Mouse (Mus musculus) heart, embryonic 13.5 days (tissue): ENCODE results near the gene Cdcp1. TPM values are rescaled to one million over a fixed set of nuclear protein-coding genes. Genes with fewer than 3 reads are reported as not detected.
A peak's percentile ranks its signal among the peaks of the same experiment; 100 is the strongest.

Experiments
- ATAC-seq: fragments of 200-750 bp; cut with Nextera tagmentation; 2 replicates; pipeline ENCODE4 v1.8.0; 2017; ENCODE audit warnings: moderate TSS enrichment; ENCODE audit not compliant: insufficient number of reproducible peaks, low FRiP score, low TSS enrichment; ENCODE audit errors: extremely low read depth
- H3K27ac ChIP-seq: fragments of 300-500 bp; sonication (generic); replicated peaks from 2 replicates; pipeline ENCODE4 v1.5.1; 2015; ENCODE audit warnings: moderate library complexity, mild to moderate bottlenecking, inconsistent platforms
- H3K27me3 ChIP-seq: fragments of 300-500 bp; sonication (generic); replicated peaks from 2 replicates; pipeline ENCODE4 v1.6.1; 2015; ENCODE audit warnings: mild to moderate bottlenecking, inconsistent platforms
- H3K36me3 ChIP-seq: fragments of 300-500 bp; sonication (generic); 2 replicates; pipeline ENCODE4 v1.6.1; 2015; ENCODE audit warnings: mild to moderate bottlenecking, inconsistent platforms
- H3K4me1 ChIP-seq: fragments of 300-500 bp; sonication (generic); 2 replicates; pipeline ENCODE4 v1.6.1; 2015; ENCODE audit warnings: inconsistent platforms
- H3K4me2 ChIP-seq: fragments of 300-500 bp; sonication (generic); 2 replicates; pipeline ENCODE4 v1.6.1; 2015; ENCODE audit warnings: inconsistent platforms, mild to moderate bottlenecking, moderate library complexity
- H3K4me3 ChIP-seq: fragments of 300-500 bp; sonication (generic); 2 replicates; pipeline ENCODE4 v1.5.1; 2015; ENCODE audit warnings: moderate library complexity, mild to moderate bottlenecking, inconsistent platforms
- H3K9ac ChIP-seq: fragments of 300-500 bp; sonication (generic); 2 replicates; pipeline ENCODE4 v1.6.1; 2015; ENCODE audit warnings: inconsistent platforms, mild to moderate bottlenecking, moderate library complexity
- H3K9me3 ChIP-seq: fragments of 300-500 bp; sonication (generic); 2 replicates; pipeline ENCODE4 v1.6.1; 2016; ENCODE audit warnings: inconsistent platforms
- WGBS: fragments of 180-500 bp; shearing (Covaris S2); methylation state at CpG from one replicate; pipeline ENCODE4 v1.1.7; 2015; ENCODE audit warnings: mixed read lengths; 5-methylcytosine and 5-hydroxymethylcytosine counted together
- polyA plus RNA-seq: library from polyadenylated mRNA; unstranded; fragments of >200 nt; fragmentation: Nextera tagmentation; extraction: Ambion mirVana; gene quantifications from 2 replicates; pipeline ENCODE4 v1.2.1, GENCODE M21; 2015

The Cdcp1 gene
- 0.32 and 0.51 TPM in 2 replicates for polyA plus RNA-seq

- no peaks in the 10 kb centered on the region for H3K9me3 ChIP-seq
- H3K4me3 ChIP-seq, result peak within 1 kb of the TSS; percentile 44
- peak within 1 kb of the TSS; percentile 71 for H3K4me2 ChIP-seq
- no peak for ATAC-seq
- 7% methylated on average over 43 of the region's 45 CpGs for WGBS
- peak within 1 kb of the TSS; percentile 69 for H3K9ac ChIP-seq
- no peaks in the 10 kb centered on the region for H3K36me3 ChIP-seq
- H3K27me3 ChIP-seq, result peaks cover 42% of the 10 kb centered on the region
- H3K4me1 ChIP-seq, result peaks cover 20% of the 10 kb centered on the region
- no peak within 1 kb of the TSS for H3K27ac ChIP-seq
Measured at GRCm38 (mm10) chr9:123215621-123216440, at the start of gene Cdcp1. Gene Cdcp1, minus strand, starts transcription at chr9:123216038.

DNA sequence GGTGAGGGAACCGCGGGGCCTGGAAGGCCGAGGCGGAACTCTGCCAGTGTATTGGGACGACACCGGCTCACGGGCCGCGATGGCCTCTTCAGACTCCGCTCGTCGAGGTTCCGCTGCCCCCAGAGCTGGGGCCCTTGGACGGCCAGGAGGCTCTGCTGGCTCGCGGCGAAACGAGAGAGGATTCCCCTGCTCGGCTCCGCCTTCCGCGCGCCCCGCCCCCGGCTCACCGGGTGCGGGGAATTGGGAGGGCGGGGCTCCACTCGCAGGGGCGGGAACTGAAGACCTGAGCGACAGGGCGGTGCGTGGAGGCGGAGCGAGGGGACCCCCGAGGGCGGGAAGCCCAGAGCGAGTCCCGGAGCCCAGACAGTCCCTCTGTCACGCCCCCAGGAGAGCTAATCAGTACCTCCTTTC lies 44.8 kb upstream of the Cdcp1 start, which contains the start of gene Tmem158:
Tmem158 (minus strand) TSS at position 154 of the 411 bp plus-strand sequence.
- Histone ChIP-seq H3K4me2 (peak within 1 kb of the TSS; percentile 98), H3K9me3 (no peaks in the 10 kb centered on the region), H3K27me3 (peaks cover 74% of the 10 kb centered on the region), H3K36me3 (no peaks in the 10 kb centered on the region), H3K4me3 (peak within 1 kb of the TSS; percentile 64), H3K9ac (peak within 1 kb of the TSS; percentile 79), H3K27ac (peak within 1 kb of the TSS; percentile 17; the same call in 1 of the 2 replicates), H3K4me1 (peaks cover 10% of the 10 kb centered on the region)
- WGBS, result under 1% methylated on average over 40 of the region's 40 CpGs
- ATAC-seq, result peak; percentile 76; the same call in 1 of the 2 replicates

DNA sequence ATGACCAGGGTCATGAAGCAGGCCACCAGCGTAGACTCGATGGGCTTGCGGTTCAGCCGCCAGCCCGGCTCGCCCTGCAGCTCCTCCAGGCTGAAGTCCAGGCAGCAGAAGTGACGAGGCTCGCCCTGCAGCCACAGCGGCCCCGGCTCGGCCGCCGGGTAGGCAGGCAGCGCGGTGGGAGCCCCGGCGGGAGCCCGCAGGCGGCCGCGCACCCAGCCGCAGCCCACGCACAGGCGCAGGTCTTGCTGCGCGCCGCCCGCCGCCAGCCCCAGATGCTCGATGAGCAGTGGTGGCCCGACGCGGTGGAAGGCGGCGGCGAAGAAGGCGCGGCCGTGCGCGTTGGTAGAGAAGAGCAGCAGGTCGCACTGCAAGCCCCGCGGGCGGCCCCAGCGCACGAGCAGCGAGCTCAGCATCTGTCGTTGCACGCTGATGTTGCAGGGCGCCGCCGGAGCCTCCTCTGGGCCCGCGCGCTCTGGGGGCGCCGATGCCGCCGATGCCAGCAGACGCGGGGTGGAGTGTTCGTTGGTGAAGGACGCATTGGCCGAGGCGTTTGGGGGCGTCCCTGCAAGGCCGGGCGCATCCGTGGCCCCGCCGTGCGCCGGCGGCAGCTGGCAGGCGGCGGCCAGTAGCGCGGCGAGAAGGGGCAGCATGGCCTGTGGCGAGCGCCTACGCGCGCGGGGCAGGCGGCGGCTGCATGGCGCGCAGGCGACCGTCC lies 44.2 kb upstream of the Cdcp1 start:
- Histone ChIP-seq H3K9ac (peak overlapping the region; percentile 79), H3K9me3 (no peaks in the 10 kb centered on the region), H3K36me3 (no peaks in the 10 kb centered on the region), H3K27me3 (peaks cover 75% of the 10 kb centered on the region), H3K27ac (peak overlapping the region; percentile 17; the same call in 1 of the 2 replicates), H3K4me2 (peak overlapping the region; percentile 98), H3K4me3 (peak overlapping the region; percentile 64), H3K4me1 (peaks cover 10% of the 10 kb centered on the region)
- WGBS, result under 1% methylated on average over 90 of the region's 92 CpGs
- peak; percentile 72 for ATAC-seq

GRCm38 (mm10) chr9:123259461-123259895 lies 43.6 kb upstream of the Cdcp1 start:
- peaks cover 69% of the 10 kb centered on the region for H3K27me3 ChIP-seq

GRCm38 (mm10) chr9:123258796-123259195 lies 43.0 kb upstream of the Cdcp1 start:
- H3K36me3 ChIP-seq, result no peaks in the 10 kb centered on the region
- H3K9ac ChIP-seq, result no peak overlapping the region
- peak overlapping the region; percentile 64 for H3K4me3 ChIP-seq
- H3K9me3 ChIP-seq, result no peaks in the 10 kb centered on the region
- peaks cover 70% of the 10 kb centered on the region for H3K27me3 ChIP-seq
- WGBS, result 37% methylated on average over 10 of the region's 10 CpGs
- ATAC-seq, result no peak
- peak overlapping the region; percentile 98 for H3K4me2 ChIP-seq
- no peak overlapping the region for H3K27ac ChIP-seq
- peaks cover 10% of the 10 kb centered on the region for H3K4me1 ChIP-seq

More at GRCm38 (mm10) chr9:123259461-123259895, 43.6 kb upstream of the Cdcp1 start:
- Histone ChIP-seq H3K4me1 (peaks cover 10% of the 10 kb centered on the region), H3K9ac (peak overlapping the region; percentile 79), H3K4me2 (peak overlapping the region; percentile 98), H3K27ac (no peak overlapping the region), H3K9me3 (no peaks in the 10 kb centered on the region), H3K36me3 (no peaks in the 10 kb centered on the region), H3K4me3 (peak overlapping the region; percentile 64)
- no peak for ATAC-seq
- under 1% methylated on average over 44 of the region's 45 CpGs for WGBS

- Histone ChIP-seq H3K4me2 (no peak overlapping the region), H3K36me3 (no peaks in the 10 kb centered on the region), H3K4me1 (peaks cover 5% of the 10 kb centered on the region), H3K9ac (no peak overlapping the region), H3K27me3 (peaks cover 47% of the 10 kb centered on the region), H3K9me3 (no peaks in the 10 kb centered on the region), H3K4me3 (no peak overlapping the region), H3K27ac (no peak overlapping the region)
- ATAC-seq, result no peak
- 74% methylated on average over 3 of the region's 3 CpGs for WGBS
Measured at GRCm38 (mm10) chr9:123255736-123256135, 39.9 kb upstream of the Cdcp1 start.

- H3K27me3 ChIP-seq, result no peaks in the 10 kb centered on the region; the same call in 1 of the 2 replicates
- no peak overlapping the region for H3K4me2 ChIP-seq
- H3K4me1 ChIP-seq, result no peaks in the 10 kb centered on the region
- no peak overlapping the region for H3K27ac ChIP-seq
- ATAC-seq, result no peak
- no peak overlapping the region for H3K9ac ChIP-seq
- no peaks in the 10 kb centered on the region for H3K9me3 ChIP-seq
- no peak overlapping the region for H3K4me3 ChIP-seq
- no peaks in the 10 kb centered on the region for H3K36me3 ChIP-seq
- WGBS, result 69% methylated on average over 1 of the region's 1 CpGs
Measured at GRCm38 (mm10) chr9:123247992-123248391, 32.2 kb upstream of the Cdcp1 start.

DNA sequence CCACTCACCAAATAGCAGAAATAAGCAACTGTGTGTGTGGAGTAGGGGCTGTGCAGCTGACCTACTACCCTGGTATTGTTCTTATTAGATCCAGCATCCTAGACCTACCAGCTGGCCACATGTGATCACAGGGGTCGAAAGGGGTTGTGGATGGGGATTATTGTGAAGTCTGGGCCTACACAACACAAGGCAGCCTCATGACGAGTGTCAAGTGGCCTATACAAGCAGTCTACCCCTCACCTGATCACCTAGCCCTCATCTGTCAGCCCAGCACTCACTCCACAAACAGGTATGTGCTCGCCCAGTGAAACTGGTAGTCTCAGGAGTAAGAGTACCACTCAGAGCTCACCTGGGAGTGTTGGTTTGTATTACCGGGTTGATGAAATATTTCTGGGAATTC lies 29.3 kb upstream of the Cdcp1 start:
- Histone ChIP-seq H3K27me3 (no peaks in the 10 kb centered on the region; the same call in 1 of the 2 replicates), H3K4me3 (no peak overlapping the region), H3K4me2 (no peak overlapping the region), H3K9me3 (no peaks in the 10 kb centered on the region), H3K36me3 (no peaks in the 10 kb centered on the region), H3K4me1 (no peaks in the 10 kb centered on the region), H3K9ac (no peak overlapping the region), H3K27ac (no peak overlapping the region)
- ATAC-seq, result no peak
- WGBS, result 71% methylated on average over 4 of the region's 4 CpGs

GRCm38 (mm10) chr9:123243988-123244387 lies 28.1 kb upstream of the Cdcp1 start:
- no peak overlapping the region for H3K4me3 ChIP-seq
- H3K36me3 ChIP-seq, result no peaks in the 10 kb centered on the region
- no peak overlapping the region for H3K9ac ChIP-seq
- H3K9me3 ChIP-seq, result no peaks in the 10 kb centered on the region
- no peak overlapping the region for H3K27ac ChIP-seq
- WGBS, result 45% methylated on average over 10 of the region's 10 CpGs
- no peaks in the 10 kb centered on the region; the same call in 1 of the 2 replicates for H3K4me1 ChIP-seq
- no peak overlapping the region for H3K4me2 ChIP-seq
- ATAC-seq, result no peak
- no peaks in the 10 kb centered on the region; the same call in 1 of the 2 replicates for H3K27me3 ChIP-seq

GRCm38 (mm10) chr9:123241191-123241590 lies 25.4 kb upstream of the Cdcp1 start:
- no peak overlapping the region for H3K27ac ChIP-seq
- H3K27me3 ChIP-seq, result no peaks in the 10 kb centered on the region
- WGBS, result 87% methylated on average over 5 of the region's 5 CpGs
- H3K36me3 ChIP-seq, result no peaks in the 10 kb centered on the region
- no peak for ATAC-seq
- H3K4me2 ChIP-seq, result no peak overlapping the region
- no peaks in the 10 kb centered on the region for H3K9me3 ChIP-seq
- no peak overlapping the region for H3K4me3 ChIP-seq
- no peak overlapping the region for H3K9ac ChIP-seq
- peaks cover 15% of the 10 kb centered on the region for H3K4me1 ChIP-seq

DNA sequence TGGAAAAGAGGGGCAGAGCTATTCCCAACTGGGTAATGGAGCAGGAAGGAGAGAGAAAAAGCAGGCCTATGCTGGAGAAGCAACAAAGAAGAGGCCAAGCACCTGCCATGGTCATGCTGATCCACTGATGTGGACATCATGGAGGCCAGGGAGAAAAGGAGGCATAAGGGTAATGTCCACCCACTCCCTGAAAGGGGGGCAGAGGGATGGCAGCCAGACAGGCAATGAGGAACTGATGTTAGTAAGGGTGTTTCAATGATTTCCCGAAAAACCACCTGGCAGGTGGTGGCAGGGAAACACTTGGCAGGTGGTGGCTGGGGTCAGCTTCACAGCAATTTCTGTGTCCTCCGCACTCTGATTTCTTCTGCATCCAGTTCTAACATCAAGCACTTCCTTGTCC lies 24.9 kb upstream of the Cdcp1 start:
- no peak overlapping the region for H3K4me3 ChIP-seq
- H3K4me2 ChIP-seq, result no peak overlapping the region
- no peaks in the 10 kb centered on the region for H3K36me3 ChIP-seq
- H3K27me3 ChIP-seq, result no peaks in the 10 kb centered on the region
- H3K9ac ChIP-seq, result no peak overlapping the region
- H3K9me3 ChIP-seq, result no peaks in the 10 kb centered on the region
- ATAC-seq, result no peak
- H3K4me1 ChIP-seq, result peaks cover 15% of the 10 kb centered on the region
- H3K27ac ChIP-seq, result no peak overlapping the region
- 84% methylated on average over 2 of the region's 2 CpGs for WGBS
